Mouse (Mus musculus) CH12F3 (cell line): ENCODE measurements around the gene Capn12.
"Not testable (repeated sequence)": the region's sequence is repeated elsewhere in the genome, so short reads cannot be mapped to it uniquely, and the experiment has no call there.

Experiments
- in situ Hi-C: fragments of 300-500 bp; cut with MboI; formaldehyde crosslinking; loops from 2 replicates; pipeline ENCODE4 v1.14.3; 2020; ENCODE audit warnings: low sequenced_read_pairs

The Capn12 gene

GRCm38 (mm10) chr7:28877155-28877554 is 4.1 kb upstream of the Capn12 start:
- in situ Hi-C loops = no loop called here

DNA sequence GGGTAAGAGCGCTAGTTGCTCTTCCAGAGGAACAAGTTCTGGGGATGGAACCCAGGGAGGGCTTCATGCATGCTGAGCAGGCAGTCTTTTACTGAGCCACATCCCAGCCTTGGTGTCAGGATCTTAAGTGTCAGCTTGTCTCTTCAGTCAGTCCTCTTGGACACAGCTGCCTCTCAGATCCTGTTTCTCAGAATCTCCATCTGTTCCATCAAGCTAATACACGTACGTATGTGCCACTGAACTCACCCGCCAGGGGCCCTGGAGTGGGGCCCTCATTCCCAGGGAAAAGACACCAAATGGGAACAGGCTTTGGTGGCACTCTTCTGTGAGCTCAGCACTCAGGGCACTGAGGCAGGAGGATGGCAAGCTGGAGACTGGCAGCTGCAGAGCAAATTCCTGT is 3.4 kb upstream of the Capn12 start:
- in situ Hi-C loops = no loop called here

DNA sequence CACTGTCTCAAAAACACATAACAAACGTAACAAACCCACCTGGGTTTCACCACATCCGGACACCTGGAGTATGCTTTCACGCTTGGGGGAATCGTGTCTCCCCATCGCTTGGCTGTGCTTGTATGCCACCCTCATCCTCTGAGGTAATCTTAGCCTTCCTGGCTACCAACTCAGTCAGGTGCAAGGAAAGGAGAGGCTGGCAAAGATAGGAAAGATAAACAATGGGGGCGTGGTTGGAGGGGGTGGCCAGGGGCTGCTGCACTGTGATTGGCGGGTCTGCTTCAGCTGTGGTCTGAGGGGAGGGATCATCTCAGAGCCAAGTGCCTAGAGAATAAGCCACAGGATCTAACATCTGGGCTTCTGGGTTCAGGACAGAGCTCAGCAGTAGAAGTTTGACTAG is 1.6 kb upstream of the Capn12 start:
- in situ Hi-C loops = no loop called here

DNA sequence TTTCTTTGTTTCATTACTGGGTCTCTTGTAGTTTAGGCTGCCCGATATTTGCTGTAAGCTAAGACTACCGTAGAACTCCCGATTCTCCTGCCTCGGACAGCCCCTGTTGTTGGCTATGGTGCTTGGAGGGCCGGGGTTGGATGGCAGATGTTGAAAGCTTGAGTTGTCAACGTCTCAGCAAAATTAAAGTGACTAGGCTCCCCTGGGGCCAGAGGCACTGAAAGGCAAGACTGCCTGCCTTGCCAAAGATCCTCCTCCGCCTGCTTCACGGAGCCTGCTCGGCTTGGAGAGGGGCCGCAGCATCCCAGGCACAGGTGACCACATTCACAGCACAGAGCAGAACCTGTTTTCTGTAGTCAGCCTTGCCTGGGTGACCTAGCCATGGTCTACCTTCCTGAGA is 668 bp upstream of the Capn12 start:
- in situ Hi-C loops = no loop called here

DNA sequence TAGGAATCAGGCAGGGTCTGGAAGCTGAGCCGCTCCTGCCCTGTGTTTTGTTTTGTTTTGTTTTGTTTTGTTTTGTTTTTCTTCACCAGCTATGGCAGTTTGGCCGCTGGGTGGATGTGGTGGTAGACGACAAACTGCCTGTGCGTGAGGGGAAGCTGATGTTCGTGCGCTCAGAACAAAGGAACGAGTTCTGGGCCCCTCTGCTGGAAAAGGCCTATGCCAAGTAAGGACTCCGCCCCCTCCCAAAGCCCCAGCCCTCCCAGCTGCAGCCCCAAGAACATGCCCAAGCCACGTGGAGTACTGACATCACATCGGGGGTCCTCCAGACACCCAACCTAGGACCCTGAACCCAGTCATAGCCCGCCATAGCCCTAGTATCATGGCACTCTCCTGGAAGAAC is 1.8 kb downstream of the Capn12 start:
- in situ Hi-C loops = no loop called here

GRCm38 (mm10) chr7:28883704-28884103 is 2.5 kb downstream of the Capn12 start:
- in situ Hi-C loops = not testable (repeated sequence)

- in situ Hi-C loops = no loop called here
Observed at GRCm38 (mm10) chr7:28886486-28886885, 5.3 kb downstream of the Capn12 start.

DNA sequence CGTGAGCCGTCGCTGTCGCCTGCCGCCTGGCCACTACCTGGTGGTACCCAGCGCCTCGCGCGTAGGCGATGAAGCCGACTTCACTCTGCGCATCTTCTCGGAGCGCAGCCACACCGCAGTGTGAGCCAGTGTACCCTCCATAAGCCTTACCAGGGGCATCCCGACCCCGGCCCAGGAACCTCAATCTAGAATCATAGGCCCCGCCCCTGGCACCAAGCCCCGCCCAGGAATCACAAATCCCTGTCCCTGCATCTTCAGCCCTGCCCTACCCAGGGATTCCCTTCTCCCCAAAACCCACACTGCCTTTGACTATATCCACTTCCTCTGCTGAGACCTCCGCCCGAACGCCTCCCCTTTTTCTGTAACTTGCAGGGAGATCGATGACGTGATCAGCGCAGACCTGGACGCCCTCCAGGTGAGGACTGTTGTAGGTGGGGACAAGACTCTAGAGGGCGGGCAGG is 7.5 kb downstream of the Capn12 start:
- in situ Hi-C loops = no loop called here

GRCm38 (mm10) chr7:28892601-28893000 is 11.4 kb downstream of the Capn12 start:
- in situ Hi-C loops = no loop called here

- in situ Hi-C loops = no loop called here
Observed at GRCm38 (mm10) chr7:28893643-28894265, 12.5 kb downstream of the Capn12 start.

DNA sequence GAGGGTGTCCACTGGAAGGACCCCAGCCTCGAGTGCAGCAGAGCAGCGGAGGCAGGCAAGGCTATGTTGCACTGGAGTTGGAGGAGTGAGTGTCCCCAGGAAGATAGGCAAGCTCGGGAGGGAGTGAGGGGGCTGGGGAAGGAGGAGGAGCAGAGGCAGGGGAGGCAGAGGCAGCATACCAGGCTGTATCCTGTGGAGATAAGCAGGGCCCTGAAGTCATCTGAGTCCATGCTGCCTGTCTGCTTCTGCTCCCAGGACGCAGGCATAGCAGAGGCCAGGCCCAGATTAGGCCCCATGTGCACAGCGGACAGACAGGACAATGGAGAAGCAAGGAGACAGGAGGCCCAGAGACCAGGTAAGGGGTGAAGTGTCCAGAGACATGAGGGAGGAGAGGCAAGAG is 13.7 kb downstream of the Capn12 start:
- in situ Hi-C loops = no loop called here

DNA sequence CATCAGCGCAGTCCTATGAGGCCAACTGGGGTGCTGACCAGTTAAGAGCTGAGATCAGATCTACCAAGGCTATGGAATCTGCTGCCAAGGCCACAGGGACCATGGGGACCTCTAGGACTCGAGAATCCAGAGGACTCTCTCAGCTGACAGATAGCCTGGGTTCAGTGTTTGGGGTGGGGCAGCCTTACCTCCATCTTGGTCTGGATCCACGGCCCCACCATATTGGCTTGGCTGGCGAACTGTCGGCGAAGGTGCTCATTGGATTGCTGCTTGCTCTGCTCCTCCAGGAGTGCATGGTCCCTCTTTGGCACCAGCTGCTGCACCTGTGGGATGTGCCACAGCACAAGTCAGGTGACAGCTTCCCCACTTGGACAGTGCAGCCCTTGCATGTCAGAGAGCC is 16.4 kb downstream of the Capn12 start:
- in situ Hi-C loops = no loop called here

- in situ Hi-C loops = no loop called here
Observed at GRCm38 (mm10) chr7:28899972-28900371, 18.8 kb downstream of the Capn12 start.

DNA sequence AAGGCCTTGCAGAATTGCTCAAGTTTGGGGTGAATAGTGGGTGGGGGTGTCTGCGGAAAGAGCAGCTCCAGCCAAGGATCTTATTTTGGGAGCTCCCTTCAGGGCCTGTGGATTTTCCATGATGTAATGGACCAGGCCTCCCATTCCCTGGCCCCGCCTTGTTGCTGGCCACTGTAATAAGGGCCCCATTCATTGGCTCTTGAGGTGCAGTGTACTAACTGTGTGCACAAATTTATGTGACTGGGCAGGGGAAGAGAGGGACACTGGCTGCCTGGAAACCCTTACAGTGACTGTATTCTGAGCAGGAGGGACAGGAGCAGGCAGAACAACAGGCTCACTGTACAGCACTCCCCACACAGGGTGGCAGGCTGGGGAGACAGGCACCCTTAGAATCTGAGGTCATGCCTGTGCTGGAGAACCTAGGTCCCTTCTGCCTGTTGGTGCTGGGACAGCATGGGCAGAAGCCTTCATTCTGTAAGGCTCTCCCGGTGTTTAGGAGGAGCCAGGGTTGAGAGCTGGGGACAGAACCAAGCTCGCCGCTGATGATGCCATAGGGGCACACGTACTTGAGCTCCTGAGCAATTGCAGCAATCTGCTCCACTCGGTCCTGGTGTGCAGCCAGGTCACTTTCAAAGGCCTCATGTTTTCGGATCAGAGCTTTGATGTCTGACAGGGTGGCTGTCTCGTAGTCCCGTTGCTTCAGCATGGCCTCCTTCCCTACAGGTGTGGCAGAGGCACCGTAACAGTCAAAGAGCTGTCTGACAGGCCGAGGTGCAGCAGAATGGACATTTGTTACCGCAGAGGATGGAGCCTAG is 20.3 kb downstream of the Capn12 start:
- in situ Hi-C loops = no loop called here

DNA sequence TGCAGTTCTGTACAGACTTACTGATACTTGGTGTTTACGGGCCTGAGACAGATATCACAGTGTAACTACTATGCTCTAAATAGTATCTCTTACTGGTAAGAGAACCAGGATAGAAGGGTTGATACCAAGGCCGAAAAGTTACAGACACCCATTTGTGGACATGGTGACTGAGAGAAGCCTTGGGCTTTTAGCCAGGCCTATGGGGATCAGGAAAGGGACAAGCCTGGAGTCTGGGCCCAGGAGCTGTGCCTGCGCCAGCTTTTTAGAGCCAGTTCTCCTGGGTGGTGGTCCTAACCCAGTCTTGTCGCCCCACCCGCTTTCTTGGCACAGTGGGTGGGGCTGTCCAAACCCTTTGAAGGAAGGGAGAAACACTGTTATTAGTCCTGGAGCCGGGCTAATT is 21.0 kb downstream of the Capn12 start:
- in situ Hi-C loops = no loop called here

DNA sequence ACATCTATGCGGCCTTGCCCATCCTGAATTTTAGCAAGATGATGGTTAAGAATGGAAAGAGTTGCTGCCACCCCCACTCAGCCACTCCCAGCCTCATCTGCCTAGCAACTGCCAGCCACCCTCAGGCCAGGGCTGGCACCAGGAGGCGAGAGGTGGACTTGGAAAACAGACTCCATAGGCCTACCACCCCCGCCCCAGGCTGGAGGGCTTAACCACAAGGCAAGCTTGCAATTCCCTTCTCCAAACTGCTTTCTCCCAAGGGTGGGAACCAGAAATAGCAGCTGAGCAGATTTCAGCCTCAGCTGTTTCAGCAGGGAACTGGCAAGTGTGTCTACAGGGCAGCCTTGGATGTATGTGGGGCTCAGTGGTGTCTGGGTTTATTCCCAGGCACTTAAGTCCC is 21.6 kb downstream of the Capn12 start:
- in situ Hi-C loops = no loop called here

DNA sequence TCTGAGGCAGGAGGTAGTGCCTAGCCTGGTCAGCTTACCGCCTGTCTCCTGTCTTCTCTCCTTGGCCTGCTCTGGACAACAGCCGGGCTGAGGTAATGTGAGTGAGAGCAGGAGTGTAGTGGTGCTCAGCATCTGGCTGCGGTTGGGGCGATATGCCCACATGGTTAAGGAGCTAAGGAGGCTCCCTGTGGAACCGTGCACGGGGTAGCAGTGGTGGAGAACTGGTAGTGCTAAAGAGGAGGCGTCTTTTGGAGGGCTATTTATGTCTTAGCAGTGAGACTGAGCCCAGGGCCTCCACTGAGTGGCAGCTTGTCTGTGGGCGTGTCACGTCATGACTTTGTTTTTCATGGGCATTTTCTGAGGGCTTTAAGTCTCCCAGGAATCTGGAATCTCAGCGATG is 22.6 kb downstream of the Capn12 start:
- in situ Hi-C loops = no loop called here

DNA sequence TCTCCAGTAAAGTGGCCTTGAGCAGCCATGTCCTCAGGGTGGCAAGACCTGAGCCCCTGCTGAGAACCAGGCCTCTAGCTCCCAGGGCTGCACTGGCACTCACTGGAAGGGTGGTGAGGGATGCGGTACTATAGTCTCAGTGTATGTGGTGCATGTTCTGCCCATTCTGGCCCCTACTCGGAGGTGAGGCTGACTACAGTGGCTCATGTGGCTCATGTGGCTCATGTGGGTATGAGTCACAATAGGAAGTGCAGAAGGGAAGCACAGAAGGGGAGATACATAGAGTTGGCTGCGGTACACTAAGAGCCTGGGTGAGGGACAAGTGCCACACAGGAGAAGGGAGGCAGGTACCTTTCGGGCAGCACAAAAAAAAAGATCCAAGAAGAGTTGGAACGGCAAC is 26.0 kb downstream of the Capn12 start:
- in situ Hi-C loops = no loop called here

- in situ Hi-C loops = no loop called here
Observed at GRCm38 (mm10) chr7:28911632-28912031, 30.4 kb downstream of the Capn12 start.

DNA sequence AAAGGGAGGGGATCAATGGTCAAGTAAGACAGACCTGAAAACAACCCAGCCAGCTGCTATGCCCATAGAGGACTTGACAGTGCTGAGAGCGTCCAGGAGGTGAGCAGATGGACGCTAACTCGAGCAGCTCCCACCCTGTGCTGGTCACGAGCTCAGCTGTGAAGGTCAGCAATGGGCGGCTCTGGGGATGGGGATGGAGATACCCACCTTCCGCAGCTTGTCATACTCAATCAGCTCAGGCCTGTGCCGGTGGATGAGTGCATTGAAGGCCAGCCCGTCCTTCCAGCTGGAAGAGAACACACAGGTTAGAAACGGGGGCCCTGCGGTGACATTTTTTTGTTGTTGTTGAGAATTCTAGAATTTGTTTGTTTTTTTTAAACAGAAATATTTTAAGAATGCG is 31.9 kb downstream of the Capn12 start:
- in situ Hi-C loops = no loop called here

- in situ Hi-C loops = no loop called here
Observed at GRCm38 (mm10) chr7:28916491-28916890, 35.3 kb downstream of the Capn12 start.
